Mouse (Mus musculus) liver, embryonic 13.5 days (tissue): ENCODE results near the gene Epn2. TPM values are rescaled to one million over a fixed set of nuclear protein-coding genes. Genes with fewer than 3 reads are reported as not detected.

ENCODE experiments used
- ATAC-seq: fragments of 200-750 bp; cut with Nextera tagmentation; 2 replicates; pipeline ENCODE4 v1.8.0; 2017; ENCODE audit warnings: low read depth, mild to moderate bottlenecking, moderate number of reproducible peaks, moderate library complexity
- DNase-seq: peaks from one replicate; pipeline ENCODE4 v3.0.0; 2022
- H3K27ac ChIP-seq: fragments of 300-500 bp; sonication (generic); 2 replicates; pipeline ENCODE4 v1.5.1; 2015; ENCODE audit warnings: moderate library complexity, mild to moderate bottlenecking, inconsistent platforms
- H3K27me3 ChIP-seq: fragments of 300-500 bp; sonication (generic); 2 replicates; pipeline ENCODE4 v1.6.1; 2015; ENCODE audit warnings: mild to moderate bottlenecking, inconsistent platforms
- H3K36me3 ChIP-seq: fragments of 300-500 bp; sonication (generic); 2 replicates; pipeline ENCODE4 v1.6.1; 2015; ENCODE audit warnings: mild to moderate bottlenecking, inconsistent platforms
- H3K4me1 ChIP-seq: fragments of 300-500 bp; sonication (generic); replicated peaks from 2 replicates; pipeline ENCODE4 v1.6.1; 2015; ENCODE audit warnings: inconsistent platforms
- H3K4me2 ChIP-seq: fragments of 300-500 bp; sonication (generic); 2 replicates; pipeline ENCODE4 v1.6.1; 2015; ENCODE audit warnings: inconsistent platforms, mild to moderate bottlenecking, moderate library complexity
- H3K4me3 ChIP-seq: fragments of 300-500 bp; sonication (generic); replicated peaks from 2 replicates; pipeline ENCODE4 v1.5.1; 2015; ENCODE audit warnings: mild to moderate bottlenecking, inconsistent platforms
- H3K9ac ChIP-seq: fragments of 300-500 bp; sonication (generic); 2 replicates; pipeline ENCODE4 v1.6.1; 2015; ENCODE audit warnings: mild to moderate bottlenecking, inconsistent platforms
- H3K9me3 ChIP-seq: fragments of 300-500 bp; sonication (generic); replicated peaks from 2 replicates; pipeline ENCODE4 v1.6.1; 2016; ENCODE audit warnings: inconsistent platforms
- WGBS: fragments of 180-500 bp; shearing (Covaris S2); methylation state at CpG from one replicate; pipeline ENCODE4 v1.1.7; 2015; ENCODE audit not compliant: insufficient replicate concordance; 5-methylcytosine and 5-hydroxymethylcytosine counted together
- polyA plus RNA-seq: library from polyadenylated mRNA; unstranded; fragments of >200 nt; fragmentation: Nextera tagmentation; extraction: Ambion mirVana; gene quantifications from 2 replicates; pipeline ENCODE4 v1.2.1, GENCODE M21; 2015

Gene Epn2
- polyA plus RNA-seq, 1 experiment from 2014 or later = 2.5 TPM

GRCm38 (mm10) chr11:61498736-61499504 lies 80.6 kb downstream of the Epn2 start:
- Histone ChIP-seq H3K27ac (no peak overlapping the region; the same call in 1 of the 2 replicates), H3K9me3 (no peaks in the 10 kb centered on the region), H3K4me3 (no peak overlapping the region), H3K27me3 (no peaks in the 10 kb centered on the region; the same call in 1 of the 2 replicates), H3K36me3 (no peaks in the 10 kb centered on the region), H3K4me2 (no peak overlapping the region), H3K9ac (no peak overlapping the region), H3K4me1 (peaks cover 13% of the 10 kb centered on the region)
- DNase-seq (peak; percentile 22), ATAC-seq (no peak)
- 38% methylated on average over 6 of the region's 6 CpGs for WGBS

GRCm38 (mm10) chr11:61497490-61497889 lies 82.0 kb downstream of the Epn2 start:
- H3K4me3 ChIP-seq = no peak overlapping the region
- no peak overlapping the region for H3K27ac ChIP-seq
- DNase-seq = no peak
- no peaks in the 10 kb centered on the region for H3K27me3 ChIP-seq
- H3K9me3 ChIP-seq = no peaks in the 10 kb centered on the region
- no peak for ATAC-seq
- no peak overlapping the region for H3K9ac ChIP-seq
- no peak overlapping the region for H3K4me2 ChIP-seq
- H3K4me1 ChIP-seq = peaks cover 26% of the 10 kb centered on the region
- WGBS = 40% methylated on average over 1 of the region's 1 CpGs
- no peaks in the 10 kb centered on the region for H3K36me3 ChIP-seq

- Histone ChIP-seq H3K27ac (0 out of 2 replicates have a peak overlapping the region, but pooled peaks have one; percentile 24), H3K4me3 (no peak overlapping the region), H3K36me3 (peaks cover 15% of the 10 kb centered on the region), H3K9ac (no peak overlapping the region), H3K9me3 (no peaks in the 10 kb centered on the region), H3K27me3 (no peaks in the 10 kb centered on the region), H3K4me2 (no peak overlapping the region; the same call in 1 of the 2 replicates), H3K4me1 (peaks cover 29% of the 10 kb centered on the region)
- DNase-seq (no peak), ATAC-seq (no peak)
- WGBS = 77% methylated on average over 2 of the region's 2 CpGs
Observed at GRCm38 (mm10) chr11:61495528-61495927, 84.0 kb downstream of the Epn2 start.

- Histone ChIP-seq H3K27ac (peak within 1 kb of the TSS; percentile 65), H3K9me3 (no peaks in the 10 kb centered on the region), H3K4me3 (peak within 1 kb of the TSS; percentile 87), H3K4me1 (peaks cover 29% of the 10 kb centered on the region), H3K36me3 (peaks cover 27% of the 10 kb centered on the region), H3K4me2 (peak within 1 kb of the TSS; percentile 92), H3K27me3 (no peaks in the 10 kb centered on the region), H3K9ac (peak within 1 kb of the TSS; percentile 80)
- DNase-seq = peak; percentile 92
- ATAC-seq = peak; percentile 93
- under 1% methylated on average over 62 of the region's 62 CpGs for WGBS
Observed at GRCm38 (mm10) chr11:61494129-61494997, 85.1 kb downstream of the Epn2 start, which contains the start of gene Mapk7. TSS of gene Mapk7 (minus strand) at chr11:61494406.

- Histone ChIP-seq H3K9me3 (no peaks in the 10 kb centered on the region), H3K4me1 (peaks cover 25% of the 10 kb centered on the region), H3K4me3 (peak overlapping the region; percentile 87), H3K9ac (peak overlapping the region; percentile 80), H3K27ac (peak overlapping the region; percentile 65), H3K36me3 (peaks cover 33% of the 10 kb centered on the region), H3K4me2 (peak overlapping the region; percentile 92), H3K27me3 (no peaks in the 10 kb centered on the region)
- 4% methylated on average over 45 of the region's 50 CpGs for WGBS
- DNase-seq (no peak), ATAC-seq (peak; percentile 71)
Observed at GRCm38 (mm10) chr11:61493525-61494128, 85.9 kb downstream of the Epn2 start.

- peak overlapping the region; percentile 80 for H3K9ac ChIP-seq
- peak overlapping the region; percentile 92 for H3K4me2 ChIP-seq
- H3K4me1 ChIP-seq = peaks cover 24% of the 10 kb centered on the region
- H3K4me3 ChIP-seq = peak overlapping the region; percentile 87
- ATAC-seq = no peak
- DNase-seq = no peak
- no peaks in the 10 kb centered on the region for H3K9me3 ChIP-seq
- 68% methylated on average over 12 of the region's 12 CpGs for WGBS
- H3K36me3 ChIP-seq = peaks cover 39% of the 10 kb centered on the region
- no peak overlapping the region for H3K27ac ChIP-seq
- no peaks in the 10 kb centered on the region for H3K27me3 ChIP-seq
Observed at GRCm38 (mm10) chr11:61492749-61493401, 86.6 kb downstream of the Epn2 start.

GRCm38 (mm10) chr11:61490944-61491520 lies 88.5 kb downstream of the Epn2 start:
- Histone ChIP-seq H3K4me1 (peaks cover 22% of the 10 kb centered on the region), H3K4me2 (no peak overlapping the region), H3K9ac (no peak overlapping the region), H3K27me3 (no peaks in the 10 kb centered on the region), H3K36me3 (peaks cover 39% of the 10 kb centered on the region), H3K27ac (no peak overlapping the region), H3K4me3 (no peak overlapping the region), H3K9me3 (no peaks in the 10 kb centered on the region)
- DNase-seq = no peak
- 84% methylated on average over 22 of the region's 22 CpGs for WGBS
- ATAC-seq = no peak

- DNase-seq (no peak), ATAC-seq (no peak)
- Histone ChIP-seq H3K27ac (no peak overlapping the region), H3K9me3 (no peaks in the 10 kb centered on the region), H3K4me1 (peaks cover 18% of the 10 kb centered on the region), H3K4me3 (no peak overlapping the region), H3K9ac (no peak overlapping the region), H3K27me3 (no peaks in the 10 kb centered on the region), H3K4me2 (no peak overlapping the region), H3K36me3 (peaks cover 39% of the 10 kb centered on the region)
- 95% methylated on average over 8 of the region's 8 CpGs for WGBS
Observed at GRCm38 (mm10) chr11:61489874-61490273, 89.6 kb downstream of the Epn2 start.

GRCm38 (mm10) chr11:61489085-61489484 lies 90.4 kb downstream of the Epn2 start:
- Histone ChIP-seq H3K9me3 (no peaks in the 10 kb centered on the region), H3K27me3 (no peaks in the 10 kb centered on the region), H3K36me3 (peaks cover 39% of the 10 kb centered on the region), H3K9ac (no peak overlapping the region), H3K27ac (no peak overlapping the region), H3K4me2 (no peak overlapping the region), H3K4me1 (peaks cover 15% of the 10 kb centered on the region), H3K4me3 (no peak overlapping the region)
- no peak for DNase-seq
- no peak for ATAC-seq
- 81% methylated on average over 2 of the region's 2 CpGs for WGBS

- Histone ChIP-seq H3K27ac (no peak overlapping the region), H3K9ac (no peak overlapping the region), H3K27me3 (no peaks in the 10 kb centered on the region), H3K36me3 (peaks cover 39% of the 10 kb centered on the region), H3K4me2 (no peak overlapping the region), H3K4me1 (peaks cover 7% of the 10 kb centered on the region), H3K4me3 (no peak overlapping the region), H3K9me3 (no peaks in the 10 kb centered on the region)
- no peak for DNase-seq
- WGBS = 83% methylated on average over 7 of the region's 7 CpGs
- ATAC-seq = no peak
Observed at GRCm38 (mm10) chr11:61487936-61488335, 91.6 kb downstream of the Epn2 start.
